Mouse (Mus musculus): ENCODE measurements around the gene Kif1b.
"Not testable (repeated sequence)": the region's sequence is repeated elsewhere in the genome, so short reads cannot be mapped to it uniquely, and the experiment has no call there.

The Kif1b gene

GRCm38 (mm10) chr4:149171581-149171981 lies 135.9 kb downstream of the Kif1b start:
- in situ Hi-C loops (cut with MboI, MseI) = no loop called here

GRCm38 (mm10) chr4:149170394-149170931 lies 137.0 kb downstream of the Kif1b start:
- in situ Hi-C loops (cut with MboI, MseI) = no loop called here

GRCm38 (mm10) chr4:149169926-149170325 lies 137.6 kb downstream of the Kif1b start:
- in situ Hi-C loops (cut with MboI, MseI) = not testable (repeated sequence)

GRCm38 (mm10) chr4:149168016-149168415 lies 139.5 kb downstream of the Kif1b start:
- in situ Hi-C loops (cut with MboI, MseI) = no loop called here

- in situ Hi-C loops (cut with MboI, MseI) = no loop called here
These were observed 140.4 kb downstream of the Kif1b start for GRCm38 (mm10) chr4:149166957-149167611.

DNA sequence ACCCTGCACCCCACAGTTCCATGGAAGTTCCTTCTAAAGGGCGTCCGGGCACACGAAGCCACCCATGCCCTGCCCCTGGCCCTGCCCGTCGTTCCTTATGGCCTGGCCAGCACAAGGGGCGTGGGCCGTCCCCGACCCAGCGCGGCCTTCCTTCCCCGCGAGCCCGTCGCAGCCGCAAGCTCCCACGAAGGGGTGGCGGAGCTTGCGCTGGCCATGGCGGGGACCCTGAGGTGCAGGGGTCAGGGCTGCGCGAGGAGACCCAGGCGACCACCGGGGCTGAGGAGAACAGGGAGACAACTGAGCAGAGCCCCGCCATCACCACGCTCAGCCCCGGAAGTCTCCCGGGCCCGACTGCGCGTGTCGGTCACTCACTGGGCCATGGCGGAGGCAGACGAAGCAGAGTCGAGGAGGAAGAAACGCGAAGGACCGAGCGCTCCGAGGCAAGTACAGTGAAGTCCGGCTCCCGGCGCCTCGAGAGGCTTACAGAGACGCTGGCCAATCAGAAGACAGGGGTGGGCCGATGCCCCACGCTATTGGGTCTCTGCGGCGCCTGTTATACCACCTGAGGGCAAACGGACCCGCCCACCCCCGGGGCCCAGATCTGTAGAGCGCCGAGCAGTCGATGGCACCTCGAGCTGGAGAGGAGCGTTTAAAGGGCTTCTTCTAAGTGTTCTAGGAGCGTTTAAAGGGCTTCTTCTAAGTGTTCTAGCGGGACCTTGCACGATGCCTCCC lies 141.1 kb downstream of the Kif1b start, which contains the start of gene Pgd:
Gene Pgd, minus strand, starts transcription at position 557 of the 732 bp plus-strand sequence.
- in situ Hi-C loops (cut with MboI, MseI) = no loop called here

- in situ Hi-C loops (cut with MboI, MseI) = no loop called here
These were observed 143.3 kb downstream of the Kif1b start for GRCm38 (mm10) chr4:149164150-149164549.

DNA sequence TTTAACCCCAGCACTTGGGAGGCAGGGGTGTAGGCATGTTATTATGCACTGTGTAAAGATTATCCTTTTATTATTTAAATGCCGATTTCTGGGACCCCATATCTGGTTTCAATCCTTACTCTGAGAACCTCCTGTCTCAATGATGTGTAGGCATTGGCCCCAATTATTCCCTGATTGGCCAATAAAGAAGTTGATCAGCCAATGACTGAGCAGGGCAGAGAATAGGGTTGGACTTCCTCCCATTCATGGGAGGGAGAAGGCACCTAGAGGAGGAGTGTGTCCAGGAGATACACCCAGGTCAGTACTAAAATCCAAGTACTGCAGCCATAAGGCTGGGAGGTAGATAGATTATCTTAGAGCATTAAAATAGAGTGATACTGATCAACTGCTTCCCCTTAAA lies 144.3 kb downstream of the Kif1b start:
- in situ Hi-C loops (cut with MboI, MseI) = no loop called here

DNA sequence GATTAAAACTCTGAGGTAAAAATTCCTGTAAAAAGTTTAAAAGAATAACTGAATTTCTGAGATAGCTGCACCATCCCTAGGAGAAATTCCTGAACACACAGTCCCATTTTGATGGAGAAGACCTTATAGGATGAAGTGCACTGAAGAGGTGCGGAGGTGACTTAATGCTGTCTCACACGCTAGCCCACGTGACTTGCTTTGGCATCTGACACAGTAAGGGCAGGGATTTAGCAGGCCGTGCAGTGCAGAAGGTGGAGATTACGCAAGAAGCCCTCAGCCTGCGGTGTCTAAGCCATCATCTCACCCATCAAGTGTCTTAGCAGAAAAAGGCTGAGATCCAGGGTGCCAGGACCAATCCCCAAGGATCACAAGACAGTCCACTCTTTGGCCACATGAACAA lies 146.3 kb downstream of the Kif1b start:
- in situ Hi-C loops (cut with MboI, MseI) = no loop called here

DNA sequence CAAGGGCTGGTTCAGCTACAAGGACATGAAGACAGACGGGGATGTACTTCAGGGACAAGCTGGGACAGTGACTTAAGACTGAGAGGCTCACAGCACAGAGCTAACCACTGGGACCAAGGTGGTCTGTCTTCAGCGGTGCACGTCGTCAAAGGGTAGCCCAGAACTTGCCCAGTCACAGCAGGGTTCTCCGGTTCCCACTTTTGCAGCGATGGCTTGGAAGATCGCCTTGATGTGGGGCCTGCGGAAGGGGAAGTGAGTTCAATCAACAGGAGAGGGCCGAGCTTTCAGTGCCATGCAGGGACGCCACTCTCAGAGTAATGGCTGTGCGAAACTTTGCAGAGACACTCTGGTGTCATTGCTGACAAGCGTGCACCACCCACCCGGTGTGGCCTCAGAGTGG lies 147.6 kb downstream of the Kif1b start:
- in situ Hi-C loops (cut with MboI, MseI) = no loop called here

DNA sequence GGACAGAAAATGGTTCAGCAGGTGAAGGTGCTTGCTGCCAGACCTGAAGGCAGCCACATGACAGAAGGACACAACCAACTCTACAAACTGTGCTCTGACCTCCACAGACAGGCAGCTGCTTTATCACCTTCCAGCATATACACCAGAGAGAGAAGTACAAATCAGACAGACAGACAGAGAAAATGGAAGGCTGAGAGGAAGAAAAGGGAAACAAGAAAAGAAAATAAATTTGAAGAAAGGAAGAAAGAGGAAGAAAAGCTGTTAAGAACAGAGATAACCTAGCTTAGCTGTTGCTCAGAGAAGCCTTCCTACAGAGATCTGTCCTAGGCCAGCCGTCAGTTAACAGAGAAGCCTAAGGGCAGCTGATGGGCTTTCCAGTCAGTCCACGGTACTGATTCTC lies 148.3 kb downstream of the Kif1b start:
- in situ Hi-C loops (cut with MboI, MseI) = no loop called here

GRCm38 (mm10) chr4:149157415-149157973 lies 150.0 kb downstream of the Kif1b start:
- in situ Hi-C loops (cut with MboI, MseI) = no loop called here

DNA sequence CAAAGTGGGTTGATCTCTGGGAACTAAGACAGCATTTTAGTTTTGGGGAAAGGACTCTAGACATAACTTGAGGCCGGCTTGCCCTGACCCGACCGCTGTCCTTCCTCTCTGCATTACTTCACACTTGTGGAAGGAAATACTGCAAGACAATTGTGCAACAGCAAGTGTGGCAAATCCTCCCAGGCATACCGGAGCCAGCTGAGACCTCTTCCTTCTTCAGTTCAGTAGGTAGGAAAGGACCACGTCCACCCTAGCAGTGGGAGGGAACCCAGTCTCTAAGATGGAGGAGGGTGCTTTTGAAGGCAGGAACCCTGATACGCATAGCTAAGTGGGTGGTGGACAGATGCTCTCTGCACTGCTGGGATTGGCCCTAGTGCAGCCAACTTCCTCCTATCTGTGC lies 151.8 kb downstream of the Kif1b start:
- in situ Hi-C loops (cut with MboI, MseI) = no loop called here

- in situ Hi-C loops (cut with MboI, MseI) = no loop called here
These were observed 152.6 kb downstream of the Kif1b start for GRCm38 (mm10) chr4:149154859-149155258.

DNA sequence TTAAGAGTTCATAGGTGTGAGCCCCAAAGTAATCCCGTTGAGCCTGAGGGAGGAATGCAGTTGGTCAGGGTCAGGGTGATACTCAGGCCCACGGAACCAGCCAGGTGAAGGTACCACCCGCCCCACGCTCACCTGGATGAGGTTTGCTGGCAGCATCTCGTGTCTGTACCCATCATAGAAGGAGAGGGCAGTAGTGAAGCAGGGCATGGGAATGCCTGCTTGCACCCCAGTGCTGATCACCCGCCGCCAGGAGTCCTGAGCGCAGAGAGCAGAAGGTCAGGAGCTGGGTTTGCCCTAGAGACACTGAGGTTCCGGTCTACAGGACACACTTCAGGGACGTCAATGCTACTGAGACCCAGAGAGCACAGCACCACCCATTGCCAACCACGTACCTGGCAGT lies 156.8 kb downstream of the Kif1b start:
- in situ Hi-C loops (cut with MboI, MseI) = no loop called here

GRCm38 (mm10) chr4:149150256-149150655 lies 157.2 kb downstream of the Kif1b start:
- in situ Hi-C loops (cut with MboI, MseI) = no loop called here

DNA sequence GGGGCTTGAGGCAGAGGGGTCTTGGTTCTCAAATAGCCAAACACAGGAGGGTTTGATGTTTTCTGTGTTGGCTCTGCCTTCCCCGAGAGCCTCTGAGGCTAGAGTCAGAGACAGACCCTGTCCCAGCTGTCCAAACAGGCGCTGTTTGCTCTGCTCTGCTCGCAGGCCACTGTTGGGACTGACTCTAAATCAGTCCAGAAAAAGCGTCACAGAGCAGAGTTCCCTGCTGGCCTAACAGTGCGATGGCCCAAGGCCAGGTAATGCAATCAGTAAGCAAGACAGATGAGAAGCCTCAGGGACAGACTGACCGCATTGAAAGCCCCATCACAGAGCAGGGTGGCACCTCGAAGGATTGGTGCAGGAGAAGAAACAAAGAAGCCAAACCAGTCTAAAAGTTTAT lies 157.9 kb downstream of the Kif1b start:
- in situ Hi-C loops (cut with MboI, MseI) = no loop called here

DNA sequence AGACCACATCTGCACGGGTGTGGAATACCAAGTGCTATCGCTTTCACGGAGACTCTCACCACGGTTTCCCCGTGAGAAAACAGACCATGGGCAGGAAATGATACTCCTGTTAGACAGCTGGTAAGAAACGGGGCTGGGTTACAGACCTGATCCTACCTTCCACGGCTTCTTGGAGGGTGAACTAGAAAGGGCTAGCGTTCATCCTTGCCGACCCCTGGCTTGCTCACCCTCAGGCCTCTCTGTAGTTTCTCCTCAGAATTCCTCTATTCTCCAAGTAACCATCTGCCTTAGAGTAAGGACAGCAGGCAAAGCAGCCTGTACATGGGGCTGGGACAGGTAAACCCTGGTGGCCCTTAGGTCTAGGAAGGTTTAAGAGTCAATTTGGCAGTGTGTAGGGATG lies 158.3 kb downstream of the Kif1b start:
- in situ Hi-C loops (cut with MboI, MseI) = no loop called here

DNA sequence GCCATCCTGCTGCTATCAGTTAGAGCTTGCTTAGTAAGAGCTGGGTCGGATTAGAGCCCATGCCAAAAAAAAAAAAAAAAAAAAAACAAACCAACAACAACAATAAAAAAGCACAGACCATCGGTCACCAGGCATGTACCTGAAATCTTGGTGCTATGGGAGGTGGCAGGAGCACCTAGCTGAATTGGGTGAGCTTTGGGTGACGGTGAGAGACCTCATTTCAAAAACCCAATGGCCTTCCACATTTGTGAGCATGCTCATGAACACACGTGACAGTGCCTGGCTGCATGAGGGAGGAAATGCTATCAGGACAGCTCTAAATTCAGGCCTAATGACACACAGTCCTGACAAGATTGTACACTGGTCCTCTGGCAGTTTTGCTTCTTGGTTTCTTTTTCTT lies 159.4 kb downstream of the Kif1b start:
- in situ Hi-C loops (cut with MboI, MseI) = no loop called here

GRCm38 (mm10) chr4:149147528-149147927 lies 160.0 kb downstream of the Kif1b start:
- in situ Hi-C loops (cut with MboI, MseI) = no loop called here

DNA sequence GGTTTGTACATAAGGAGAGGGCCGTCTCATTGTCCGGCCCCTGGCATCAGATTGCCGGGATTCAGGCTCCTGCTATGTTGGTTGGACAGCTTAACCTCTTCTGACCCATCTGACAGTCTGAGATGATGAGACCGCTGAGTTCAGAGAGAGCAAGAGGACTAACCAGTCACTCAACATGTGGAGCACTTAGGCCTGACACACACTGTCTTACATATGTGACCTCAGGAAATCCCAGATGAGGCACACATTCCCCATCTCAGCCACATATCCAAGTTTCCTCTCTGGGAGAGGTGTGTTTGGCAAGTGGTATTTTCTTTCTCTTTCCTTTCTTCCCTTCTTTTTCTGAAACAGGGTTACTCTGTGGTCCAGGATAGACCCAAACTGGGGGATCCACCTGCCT lies 162.3 kb downstream of the Kif1b start:
- in situ Hi-C loops (cut with MboI, MseI) = no loop called here

DNA sequence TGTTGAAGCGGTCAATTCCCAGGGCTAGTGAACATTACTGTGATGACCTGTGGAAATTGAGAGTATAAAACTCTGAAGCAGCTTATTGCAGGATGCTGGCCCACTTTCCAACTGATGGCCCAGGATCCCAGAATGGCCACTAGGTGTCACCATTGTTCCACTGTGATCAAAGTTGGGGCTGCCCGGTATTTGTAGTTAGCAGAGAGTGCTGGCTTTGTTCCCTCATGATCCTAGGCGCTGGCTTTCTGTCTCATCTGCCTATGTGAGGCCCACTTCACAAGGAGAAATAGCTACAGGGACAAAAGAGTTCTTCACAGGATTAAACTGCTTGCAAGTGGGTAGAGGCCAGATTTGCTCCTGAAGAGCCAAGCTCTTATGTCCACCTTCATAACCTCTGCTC lies 163.0 kb downstream of the Kif1b start:
- in situ Hi-C loops (cut with MboI, MseI) = loop anchor here (5.0 kb wide), 1 partner anchor 403 kb away; no protein-coding TSS in a partner anchor

- in situ Hi-C loops (cut with MboI, MseI) = loop anchor here (5.0 kb wide), 1 partner anchor 404 kb away; no protein-coding TSS in a partner anchor
These were observed 163.9 kb downstream of the Kif1b start for GRCm38 (mm10) chr4:149143594-149143993.

All from regulatory T cell (primary cell).